Mouse (Mus musculus) spleen, postnatal 14 days (tissue): Measurements from ENCODE around the gene Rab3il1.

Experiments used
- DNase-seq, 2 experiments: peaks; one replicate each; pipeline ENCODE4 v3.0.0; 2021 to 2022; ENCODE audit warnings: low spot score in 2 of 2

Gene Rab3il1

DNA sequence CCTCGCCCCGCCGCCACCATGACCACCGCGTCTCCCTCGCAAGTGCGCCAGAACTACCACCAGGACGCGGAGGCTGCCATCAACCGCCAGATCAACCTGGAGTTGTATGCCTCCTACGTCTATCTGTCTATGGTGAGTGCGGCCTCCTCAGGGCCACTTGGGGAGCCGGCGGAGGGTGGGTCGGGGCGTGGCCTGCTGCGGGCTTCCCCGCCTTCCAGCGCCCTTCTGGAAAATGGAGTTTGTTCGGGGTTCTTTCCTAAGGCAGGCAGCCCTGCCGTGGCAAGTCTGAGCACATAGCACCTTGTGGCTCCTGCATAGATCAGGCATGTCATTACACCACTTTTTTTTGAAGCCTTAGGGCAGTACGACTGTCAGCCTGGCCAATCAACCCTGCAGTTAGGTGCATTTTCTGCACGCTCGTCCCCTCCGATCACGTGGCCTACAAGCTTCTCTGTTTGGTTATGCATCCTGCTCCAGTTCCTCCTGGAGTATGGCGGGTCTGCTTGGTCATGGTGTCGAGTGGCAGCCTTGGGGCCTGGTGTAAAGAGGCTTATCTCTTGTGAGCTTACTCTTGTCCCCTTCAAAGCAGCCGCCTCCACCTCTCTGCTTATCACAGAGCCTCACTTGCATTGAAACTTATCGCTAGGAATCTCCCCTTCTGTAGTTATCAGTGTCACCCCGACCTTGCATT, 18.5 kb upstream of the Rab3il1 start:
- peak; percentile 57 to 66 for DNase-seq

DNA sequence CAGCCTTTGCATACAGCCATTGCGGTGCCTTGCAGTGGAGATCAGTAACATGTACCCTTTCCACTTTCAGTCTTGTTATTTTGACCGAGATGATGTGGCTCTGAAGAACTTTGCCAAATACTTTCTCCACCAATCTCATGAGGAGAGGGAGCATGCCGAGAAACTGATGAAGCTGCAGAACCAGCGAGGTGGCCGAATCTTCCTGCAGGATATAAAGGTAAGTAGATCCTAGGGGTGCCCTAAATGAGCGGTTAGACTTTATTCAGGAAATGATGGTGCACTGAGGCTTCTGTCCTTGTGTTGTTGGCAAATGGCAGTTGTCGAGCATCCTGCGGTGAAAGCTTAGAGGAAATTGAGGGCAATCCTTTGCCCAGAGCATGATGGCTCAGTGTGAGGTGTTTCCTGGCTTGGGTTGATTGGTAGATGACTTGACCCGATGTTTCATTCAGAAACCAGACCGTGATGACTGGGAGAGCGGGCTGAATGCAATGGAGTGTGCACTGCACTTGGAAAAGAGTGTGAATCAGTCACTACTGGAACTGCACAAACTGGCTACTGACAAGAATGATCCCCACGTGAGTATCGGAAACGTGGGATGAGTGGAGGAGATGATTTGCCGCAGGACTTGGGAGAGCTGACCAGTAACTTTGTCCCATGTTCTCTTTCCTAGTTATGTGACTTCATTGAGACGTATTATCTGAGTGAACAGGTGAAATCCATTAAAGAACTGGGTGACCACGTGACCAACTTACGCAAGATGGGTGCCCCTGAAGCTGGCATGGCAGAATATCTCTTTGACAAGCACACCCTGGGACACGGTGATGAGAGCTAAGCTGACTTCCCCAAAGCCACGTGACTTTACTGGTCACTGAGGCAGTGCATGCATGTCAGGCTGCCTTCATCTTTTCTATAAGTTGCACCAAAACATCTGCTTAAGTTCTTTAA, 17.1 kb upstream of the Rab3il1 start:
- no peak for DNase-seq

DNA sequence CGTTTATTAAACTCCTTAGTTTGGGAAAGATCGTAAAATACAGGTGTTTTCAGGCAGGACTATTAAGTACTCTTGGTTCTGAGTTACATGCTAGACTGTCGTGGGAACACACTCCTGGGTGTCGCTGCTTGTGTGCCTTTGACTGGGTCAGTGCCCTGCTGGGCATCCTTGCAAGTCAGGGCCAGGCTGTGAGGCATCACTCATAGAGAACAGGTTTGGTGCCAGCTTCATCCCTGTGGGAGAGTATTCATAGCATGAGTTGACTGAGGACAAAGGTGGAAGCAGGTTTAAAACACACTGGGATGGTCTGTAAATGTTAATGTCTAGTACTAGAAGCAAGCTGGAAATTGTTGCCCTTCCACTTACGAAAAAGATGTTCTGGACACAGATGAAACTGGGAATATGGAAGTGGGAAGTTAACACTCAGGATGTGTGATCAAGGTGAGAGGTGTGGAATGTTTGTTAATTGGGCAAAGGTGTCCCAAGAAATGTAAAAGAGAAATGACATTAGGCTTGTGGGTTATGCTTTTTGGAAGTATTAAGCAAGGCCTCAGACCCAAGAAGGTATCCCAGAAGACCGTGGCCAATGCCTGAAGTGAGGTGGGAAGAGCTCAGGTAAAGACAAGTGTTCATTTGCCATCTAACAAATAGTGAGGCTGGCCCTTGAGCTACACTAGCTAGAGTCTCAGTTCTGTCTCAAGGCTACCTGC, 16.1 kb upstream of the Rab3il1 start:
- no peak for DNase-seq

DNA sequence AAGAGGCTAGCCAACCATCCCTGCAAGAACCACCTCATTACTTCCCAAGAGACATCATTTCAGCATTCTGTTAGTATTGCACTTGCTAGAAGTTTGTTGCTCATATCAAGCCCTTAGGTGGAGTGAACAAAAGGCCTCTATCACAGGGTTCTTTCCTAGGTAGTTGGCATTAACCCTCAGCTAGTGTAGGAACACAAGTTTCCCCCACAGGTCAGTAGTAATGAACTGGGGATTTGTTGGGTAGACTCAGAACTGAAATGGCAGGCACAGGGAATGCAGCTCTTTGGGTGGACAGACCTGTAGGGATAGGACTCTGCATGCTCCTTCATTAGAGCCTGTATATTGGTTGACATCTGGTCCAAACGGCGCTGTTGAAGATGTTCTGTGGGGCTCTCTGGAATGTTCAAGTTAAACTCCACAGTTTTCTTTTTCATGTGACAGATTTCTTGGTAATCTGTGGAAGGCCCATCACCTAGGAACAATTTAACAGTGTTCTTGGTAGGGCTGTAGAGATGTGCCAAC, 15.5 kb upstream of the Rab3il1 start:
- DNase-seq, result no peak

DNA sequence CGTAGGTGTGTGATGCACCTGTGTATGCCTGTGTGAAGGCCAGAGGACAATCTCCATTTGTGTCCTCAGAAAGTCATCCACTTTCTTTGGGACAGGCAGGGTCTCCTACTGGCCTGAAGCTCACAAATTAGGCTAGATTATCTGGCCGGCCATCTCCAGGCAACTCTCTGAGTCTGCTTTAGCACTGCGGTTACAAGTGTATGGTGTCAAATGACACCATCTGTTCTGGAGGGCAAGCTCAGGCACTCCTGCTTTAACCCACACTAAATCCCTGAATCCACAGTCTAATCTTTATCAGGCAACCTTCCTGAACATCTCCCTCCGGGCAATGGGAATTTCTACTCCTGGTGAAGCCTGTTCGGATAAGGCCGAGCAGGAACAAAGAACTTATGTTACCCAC, 14.3 kb upstream of the Rab3il1 start:
- no peak for DNase-seq

DNA sequence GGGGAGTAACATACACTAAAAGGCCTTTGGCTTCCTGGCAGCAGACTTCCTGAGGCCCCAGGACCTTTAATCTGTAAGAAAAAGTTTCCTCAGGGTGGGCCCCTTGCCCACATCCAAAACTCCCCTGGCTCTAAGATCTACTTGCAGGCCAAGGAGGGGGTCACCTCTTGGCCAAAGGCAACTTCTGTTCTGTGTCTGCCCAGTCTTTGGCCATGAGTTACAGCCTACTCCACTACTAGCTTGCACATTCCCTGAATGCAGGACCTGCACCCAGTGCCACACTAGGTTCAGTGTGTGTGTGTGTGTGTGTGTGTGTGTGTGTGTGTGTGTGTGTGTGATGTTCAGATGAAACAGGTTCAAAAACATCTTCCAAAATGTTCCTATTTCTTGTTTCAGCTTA, 13.9 kb upstream of the Rab3il1 start:
- DNase-seq, result no peak

DNA sequence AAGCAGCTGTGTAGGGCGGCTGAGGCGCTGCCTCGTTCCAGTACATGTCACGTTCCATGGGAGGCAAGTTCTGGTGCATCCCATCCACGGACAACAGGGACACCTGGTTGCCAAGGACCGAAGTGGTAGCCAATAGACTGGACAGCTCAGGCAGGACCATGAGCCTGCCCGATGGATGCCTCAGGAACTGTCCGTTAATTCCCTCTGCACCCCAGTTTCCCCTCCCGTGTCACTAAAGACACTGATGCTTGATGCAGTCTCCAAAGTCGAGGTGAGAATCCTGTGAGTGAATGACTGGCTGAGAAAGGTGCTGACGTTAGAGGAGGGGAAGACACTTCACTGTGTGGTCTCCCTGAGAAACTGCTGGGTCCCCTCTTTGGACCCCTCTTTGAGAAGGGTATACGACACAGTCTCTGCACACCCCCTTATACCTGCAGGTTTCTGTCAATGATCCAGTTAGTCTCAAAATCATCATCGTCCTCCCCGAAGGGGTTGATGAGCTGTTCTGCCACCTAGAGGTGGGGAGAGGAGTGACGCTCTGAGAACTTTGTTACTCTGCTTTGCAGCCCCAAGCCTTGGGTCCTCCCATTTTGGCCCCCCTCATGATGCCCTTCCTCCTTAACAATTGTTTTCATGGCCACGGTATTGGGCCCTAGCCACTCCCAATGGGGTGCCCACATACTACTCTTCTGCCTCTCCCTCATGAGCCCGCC, 12.1 kb upstream of the Rab3il1 start:
- DNase-seq, result no peak

DNA sequence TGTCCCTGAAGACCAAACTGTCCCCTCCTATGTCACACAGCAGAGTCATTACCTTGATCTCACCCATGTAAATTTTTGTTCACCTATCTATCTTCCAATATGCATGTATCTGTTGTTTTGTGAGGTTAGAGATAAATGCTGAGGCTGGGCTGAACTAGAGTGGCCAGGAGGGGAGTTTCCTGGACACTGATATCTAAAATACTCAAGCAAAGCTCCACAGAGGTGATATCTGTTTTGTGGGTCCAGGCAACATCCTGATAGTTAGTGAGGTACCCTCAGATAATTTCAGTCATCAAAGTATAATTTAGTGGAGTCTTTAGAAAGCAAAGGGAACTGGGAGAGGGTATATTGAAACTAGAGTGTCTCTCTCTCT, 11.6 kb upstream of the Rab3il1 start:
- no peak for DNase-seq

DNA sequence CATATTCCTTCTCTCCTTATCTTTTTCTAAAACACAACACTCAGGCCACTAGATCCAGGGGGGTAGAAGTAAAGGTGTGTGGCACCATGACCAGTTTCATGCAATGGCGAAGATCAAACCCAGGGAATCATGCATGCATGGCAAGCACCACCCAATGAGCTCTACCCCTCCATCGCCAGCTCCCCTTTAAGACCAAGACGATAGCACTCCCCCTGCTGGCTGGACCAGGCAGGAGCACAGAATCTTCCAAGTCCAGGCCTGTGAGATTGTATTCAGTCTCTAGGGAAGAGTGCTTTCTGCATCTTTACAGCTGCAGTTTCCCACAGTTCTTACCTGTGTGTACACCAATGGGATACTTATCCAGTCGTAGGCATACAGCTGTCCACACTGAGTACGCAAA, 10.2 kb upstream of the Rab3il1 start:
- peak; percentile 74 to 86 for DNase-seq

DNA sequence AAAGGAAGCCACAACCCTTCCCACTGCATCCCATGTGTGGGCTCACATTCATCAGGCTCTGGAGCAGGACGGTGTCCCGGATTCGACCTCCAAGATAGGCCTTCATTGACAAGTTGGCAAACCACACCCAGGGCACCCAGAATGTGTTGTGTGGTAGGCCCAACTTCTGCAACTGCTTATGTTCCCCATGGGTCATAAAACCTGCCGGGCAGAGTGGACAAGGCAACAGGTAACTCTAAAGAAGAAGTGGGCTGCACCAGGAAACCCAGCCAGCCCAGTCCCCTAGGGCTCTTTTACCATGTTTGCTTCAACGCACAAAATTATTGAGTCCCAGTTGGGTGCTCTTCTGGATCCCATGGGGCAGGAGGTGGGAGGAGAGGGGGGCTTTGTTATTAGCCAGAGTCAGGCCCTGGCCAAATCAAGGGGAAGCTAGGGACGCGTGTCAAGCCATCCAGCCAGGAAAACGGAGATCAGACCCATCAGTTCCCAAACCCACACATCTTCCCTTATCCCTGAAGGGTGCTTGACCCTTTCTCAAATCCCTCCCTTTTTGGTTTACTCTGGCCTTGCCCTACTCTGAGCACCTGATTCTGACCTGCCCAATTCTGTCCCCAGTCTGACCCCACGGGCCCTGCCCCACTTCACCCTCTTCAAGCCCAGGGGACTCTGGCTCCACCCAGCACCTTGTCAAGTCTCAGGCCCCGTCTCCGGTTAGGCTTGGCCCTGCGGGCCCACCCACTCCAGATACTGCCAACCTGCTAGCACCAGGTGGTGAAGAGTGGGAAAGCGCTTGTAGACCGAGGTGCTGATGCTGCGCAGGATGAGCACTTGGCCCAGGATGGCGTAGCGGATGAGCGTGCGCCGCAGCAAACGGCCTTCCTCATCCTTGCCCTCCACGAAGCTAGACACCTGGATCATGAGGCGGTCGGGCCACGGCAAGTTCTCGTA, 9.2 kb upstream of the Rab3il1 start:
- no peak for DNase-seq

DNA sequence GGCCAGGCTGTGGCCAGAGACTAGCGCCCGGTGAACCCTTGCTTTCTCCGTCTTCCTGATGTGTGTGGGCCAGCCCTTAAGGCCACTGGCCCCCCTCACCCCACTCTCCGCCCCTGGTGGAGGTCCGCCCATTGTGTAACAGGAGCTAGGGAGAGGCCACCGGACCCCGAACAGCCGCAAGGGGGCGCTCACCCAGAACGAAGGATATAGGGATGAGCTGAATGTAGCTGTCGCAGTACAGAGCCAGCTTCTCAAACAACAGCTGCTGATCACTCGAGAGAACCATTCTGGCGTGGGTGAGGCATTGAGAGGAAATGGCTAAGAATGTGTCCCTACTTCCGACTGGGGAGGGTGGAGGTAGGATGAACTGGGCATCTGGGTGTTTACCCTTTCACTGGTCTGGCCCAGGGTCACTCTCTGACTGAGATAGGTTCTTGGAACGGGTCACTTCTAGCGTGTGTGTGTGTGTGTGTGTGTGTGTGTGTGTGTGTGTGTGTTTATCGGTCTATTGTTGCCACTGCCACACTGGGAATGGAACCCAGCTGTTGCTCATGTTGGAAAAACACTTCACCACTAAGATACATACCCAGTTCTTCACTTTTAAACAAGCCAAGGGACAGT, 8.3 kb upstream of the Rab3il1 start:
- peak; percentile 71 to 85 for DNase-seq

DNA sequence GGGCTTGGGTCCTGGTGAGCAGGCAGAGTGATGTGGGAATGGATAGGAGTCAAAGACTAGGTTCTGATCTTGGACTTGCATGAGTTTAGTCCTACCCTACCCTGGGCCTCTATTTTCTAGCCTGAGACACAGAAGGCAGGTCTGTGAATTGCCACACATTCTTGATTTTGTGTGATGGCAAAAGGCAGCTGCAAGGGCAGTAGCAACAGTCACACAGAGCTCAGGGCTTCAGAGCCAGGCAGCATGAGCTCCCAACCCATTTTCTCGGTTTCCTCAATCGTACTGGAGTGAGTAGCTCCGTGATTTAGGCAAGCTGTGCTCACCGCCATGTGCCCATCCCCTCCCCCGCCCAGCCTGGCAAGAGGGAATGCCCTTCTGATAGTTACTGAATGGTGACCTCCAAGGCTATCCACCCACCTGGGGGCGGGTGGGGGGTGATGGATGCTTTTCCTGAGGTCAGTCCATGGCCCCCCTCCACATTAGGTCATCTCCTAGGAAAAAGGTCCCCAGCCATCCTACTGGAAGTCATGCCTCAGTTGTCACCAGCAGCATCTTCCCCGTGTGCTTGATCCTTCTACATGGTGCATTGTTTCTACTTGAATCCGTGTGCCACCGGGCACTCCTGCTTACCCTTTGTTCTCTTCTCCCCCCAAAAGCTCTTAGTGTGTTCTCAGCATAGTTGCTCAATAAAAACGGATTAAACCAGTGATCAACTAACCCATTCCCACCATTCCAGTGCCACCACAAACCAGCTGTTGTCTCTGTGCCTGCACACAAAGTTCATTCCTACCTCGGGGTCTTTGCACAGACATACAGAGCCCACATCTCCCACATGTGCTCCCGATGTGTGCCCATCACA, 4.0 kb upstream of the Rab3il1 start:
- DNase-seq, result no peak

DNA sequence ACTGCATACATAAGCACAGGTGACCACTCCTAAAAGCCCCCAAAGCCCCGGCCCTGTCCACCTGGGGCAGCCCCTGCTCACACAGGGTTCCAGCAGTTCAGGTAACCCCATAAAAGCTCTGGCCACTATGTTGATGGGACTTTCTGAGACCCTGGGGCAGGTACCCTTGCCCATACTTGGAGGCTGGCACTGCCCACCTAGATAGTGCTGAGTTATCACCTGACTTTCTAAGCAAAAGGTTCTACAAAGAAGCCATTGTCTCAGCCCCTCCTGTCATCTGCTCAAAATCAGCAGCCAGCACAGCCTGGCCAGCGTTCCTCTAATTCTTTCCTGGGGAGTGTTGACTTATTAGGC, 3.4 kb upstream of the Rab3il1 start:
- no peak for DNase-seq

DNA sequence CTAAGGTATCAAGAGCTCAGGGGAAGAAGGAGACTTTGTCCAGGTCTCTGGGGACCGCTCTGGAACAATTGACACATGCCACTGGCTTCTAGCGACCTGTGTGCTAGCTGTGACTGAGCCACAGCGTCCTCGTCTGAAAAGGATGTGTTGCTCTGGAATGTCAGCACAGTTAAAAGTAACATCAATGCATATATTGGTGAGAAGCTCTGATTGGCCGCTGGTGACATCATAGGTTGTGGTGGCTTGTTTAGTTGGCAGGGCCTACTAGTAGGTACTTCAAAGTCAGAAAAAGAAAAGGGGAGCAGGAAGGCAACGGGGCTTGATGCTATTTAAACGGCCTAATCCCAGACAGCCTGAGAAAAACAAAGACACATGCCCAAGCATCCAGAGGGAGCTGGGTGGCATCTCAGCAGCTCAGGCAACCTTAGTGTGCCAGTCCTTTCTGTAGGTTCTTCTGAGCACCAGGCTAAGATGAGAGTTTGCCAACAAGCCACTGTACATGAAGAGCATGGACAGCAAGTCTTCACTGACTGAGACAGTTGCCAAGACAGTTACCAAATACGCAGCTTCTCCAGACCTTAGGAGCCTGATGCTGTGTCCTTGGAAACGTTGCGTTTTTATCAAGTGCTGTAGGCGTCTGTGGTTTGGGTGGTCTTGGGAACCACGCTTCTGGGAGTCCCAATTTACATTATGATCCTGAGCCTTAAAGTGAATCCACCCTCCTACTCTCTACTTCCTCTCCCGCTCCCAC, 2.6 kb upstream of the Rab3il1 start:
- DNase-seq, result no peak

DNA sequence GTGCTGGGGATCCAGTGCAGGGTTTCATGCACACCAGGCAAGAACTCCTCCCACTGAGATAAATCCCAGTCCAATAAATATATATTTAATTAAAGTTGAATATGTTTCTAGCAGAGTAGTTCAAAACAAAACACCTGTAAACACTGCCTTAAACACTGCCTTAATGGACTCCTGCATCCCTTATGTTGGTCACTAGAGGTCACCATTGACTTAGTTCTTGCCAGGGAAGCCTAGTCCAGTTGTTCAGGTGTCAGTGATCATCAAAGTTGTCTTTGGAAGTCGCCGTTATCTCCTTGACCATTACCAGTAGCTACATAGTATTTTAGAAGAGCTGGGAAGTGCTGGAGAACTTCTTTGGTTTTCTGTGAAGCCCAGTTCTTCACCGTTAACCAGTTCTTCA, 1.1 kb upstream of the Rab3il1 start:
- DNase-seq, result no peak

DNA sequence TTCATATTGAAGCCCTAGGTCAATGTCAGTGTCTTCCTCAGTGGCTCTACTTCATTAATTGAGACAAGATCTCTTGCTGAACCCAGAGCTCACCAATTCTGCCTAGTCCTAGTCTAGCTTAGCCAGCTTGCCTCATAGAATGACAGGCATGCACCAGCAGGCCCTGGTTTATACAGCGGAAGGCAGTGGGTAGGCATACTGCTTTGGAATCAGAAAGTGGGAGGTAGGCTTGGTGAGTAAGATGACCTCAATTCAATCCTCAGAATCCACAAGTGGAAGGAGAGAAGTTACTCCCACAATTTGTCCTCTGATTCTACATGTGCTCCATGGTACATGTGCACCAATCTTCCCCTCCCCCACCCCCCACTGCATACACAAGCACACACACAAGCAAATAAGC, 2.2 kb downstream of the Rab3il1 start:
- DNase-seq, result no peak

DNA sequence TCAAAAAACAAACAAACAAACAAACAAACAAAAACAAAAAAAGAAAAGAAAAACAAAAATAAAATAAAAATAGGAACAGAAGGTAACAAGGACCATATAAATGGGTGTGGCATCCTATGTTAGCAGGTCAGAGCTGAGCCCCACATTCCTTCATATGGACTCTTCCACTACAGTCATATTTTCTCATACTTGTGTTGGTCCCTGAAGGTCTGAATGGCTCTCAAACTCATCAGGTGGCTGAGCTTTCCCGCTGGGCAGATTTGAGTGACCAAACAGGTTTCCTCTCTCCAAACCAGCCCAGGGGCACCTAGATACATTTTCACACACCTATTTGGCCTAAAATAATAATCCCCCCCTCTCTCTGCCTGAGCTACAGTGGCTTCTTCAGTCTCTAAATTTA, 9.9 kb downstream of the Rab3il1 start:
- no peak for DNase-seq

DNA sequence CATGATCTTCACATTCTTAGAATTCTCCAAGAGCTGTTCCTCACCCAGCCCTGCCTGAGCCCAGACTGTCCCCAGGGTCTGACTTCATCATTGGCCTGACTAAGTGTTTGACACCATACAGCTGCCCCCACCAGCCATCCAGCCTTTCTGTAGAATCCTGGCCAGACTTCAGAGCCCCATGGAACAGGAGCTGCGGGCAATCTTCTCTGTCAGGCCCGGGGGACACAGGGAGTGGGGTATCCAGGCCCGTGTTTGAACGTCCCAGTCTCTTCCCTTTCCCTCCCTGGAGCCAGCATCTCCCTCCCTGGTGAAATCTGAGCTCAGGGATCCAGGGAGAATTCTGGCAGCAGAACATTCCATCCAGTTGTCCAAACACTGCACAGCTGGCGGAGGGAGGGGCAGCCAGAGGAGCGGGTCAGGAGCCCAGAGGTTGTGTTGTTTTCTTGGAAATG, 11.4 kb downstream of the Rab3il1 start:
- DNase-seq, result no peak
